ENCODE assay signal across 14 mouse cellular contexts in the genomic region with DNA sequence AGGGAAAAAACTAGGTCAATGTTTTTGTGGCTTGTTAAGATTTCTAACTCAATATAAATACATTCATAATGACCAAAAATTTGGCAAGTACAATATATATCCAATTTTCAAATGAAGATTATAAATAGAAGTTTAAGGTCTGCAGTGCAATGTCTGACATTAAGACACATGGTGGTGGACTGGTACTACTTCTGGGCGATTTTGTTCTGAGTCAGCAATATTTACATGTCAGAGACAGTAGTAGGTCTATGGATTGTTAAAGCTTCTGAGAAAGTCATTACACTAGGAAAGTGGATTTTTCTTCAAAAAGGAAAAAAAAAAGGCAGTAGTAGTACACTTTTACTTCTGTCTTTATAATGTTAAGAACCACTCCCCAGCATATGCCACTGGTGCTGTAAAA.
"Had no signal": no experiment of that assay in that cellular context is flagged by ENCODE, and none has a peak within 500 bp of the region (broad histone marks: within the 10 kb centered on the region; RNA-seq: fewer than 3 reads in every experiment).

No protein-coding gene starts in this region.

- H3K27ac ChIP-seq: macrophage; midbrain, embryonic 13.5 days; midbrain, embryonic 15.5 days; neural tube, embryonic 12.5 days; stomach, embryonic 15.5 days had no signal

- ATAC-seq: midbrain, embryonic 13.5 days; midbrain, embryonic 15.5 days had no signal

- H3K4me3 ChIP-seq: megakaryocyte, embryonic 14.5 days; midbrain, embryonic 13.5 days; midbrain, embryonic 15.5 days; neural tube, embryonic 12.5 days; stomach, embryonic 15.5 days had no signal

- H3K9ac ChIP-seq: midbrain, embryonic 13.5 days; midbrain, embryonic 15.5 days; neural tube, embryonic 12.5 days; stomach, embryonic 15.5 days had no signal

- H3K4me1 ChIP-seq: midbrain, embryonic 13.5 days; midbrain, embryonic 15.5 days; neural tube, embryonic 12.5 days; stomach, embryonic 15.5 days had no signal

- H3K4me2 ChIP-seq: midbrain, embryonic 11.5 days; midbrain, embryonic 13.5 days; midbrain, embryonic 15.5 days; neural tube, embryonic 12.5 days; stomach, embryonic 15.5 days had no signal

- H3K27me3 ChIP-seq: megakaryocyte, embryonic 14.5 days; midbrain, embryonic 13.5 days; midbrain, embryonic 15.5 days; neural tube, embryonic 12.5 days; stomach, embryonic 15.5 days had no signal

- H3K9me3 ChIP-seq: megakaryocyte, embryonic 14.5 days; midbrain, embryonic 13.5 days; midbrain, embryonic 15.5 days; neural tube, embryonic 12.5 days; stomach, embryonic 15.5 days had no signal

- H3K36me3 ChIP-seq: midbrain, embryonic 15.5 days; neural tube, embryonic 12.5 days; stomach, embryonic 15.5 days had no signal

- DNase-seq: lung, adult 2 months; lung, postnatal 14 days; lung, postnatal 36 days; right cerebral cortex, postnatal 14 days; thymus, adult 18-20 months; thymus, postnatal 14 days; thymus, postnatal 36 days had no signal
